Mouse (Mus musculus) CH12.LX (cell line): ENCODE data around the gene Pdha2. TPM values are rescaled to one million over a fixed set of nuclear protein-coding genes. Genes with fewer than 3 reads are reported as not detected.
A peak's percentile ranks its signal among the peaks of the same experiment; 100 is the strongest.

Experiments
- DNase-seq: peaks from one replicate; pipeline ENCODE4 v3.0.0-alpha.2; 2013; ENCODE audit errors: extremely low read depth
- H3K27ac ChIP-seq: 2 replicates; pipeline ENCODE4 v1.5.1; 2012; ENCODE audit warnings: low read depth, mild to moderate bottlenecking, control low read depth, moderate library complexity; ENCODE audit not compliant: insufficient read depth
- H3K27me3 ChIP-seq: replicated peaks from 2 replicates; pipeline ENCODE3; 2012; ENCODE audit warnings: inconsistent platforms
- H3K36me3 ChIP-seq, 2 experiments: replicated peaks in 1 of 2; 2 replicates each; pipeline versions ENCODE3 to v1.6.1; 2012; ENCODE audit warnings: inconsistent platforms in 1 of 2, low read length in 1 of 2, mild to moderate bottlenecking in 1 of 2, mixed read lengths in 1 of 2, moderate library complexity in 1 of 2; ENCODE audit not compliant: control insufficient read depth in 1 of 2, insufficient read depth in 1 of 2
- H3K4me1 ChIP-seq, 2 experiments: 2 replicates each; pipeline ENCODE4 v1.6.1; 2012; ENCODE audit warnings: inconsistent platforms in 1 of 2, moderate library complexity in 1 of 2; ENCODE audit not compliant: insufficient read depth in 2 of 2, control insufficient read depth in 1 of 2
- H3K4me2 ChIP-seq: 2 replicates; pipeline ENCODE4 v1.6.1; 2012; ENCODE audit warnings: low read depth, mild to moderate bottlenecking, control low read depth; ENCODE audit not compliant: poor library complexity, insufficient read depth, severe bottlenecking
- H3K4me3 ChIP-seq, 3 experiments: fragments of 150-350 bp in 1 of 3; sonication (generic) in 1 of 3; replicated peaks in 1 of 3; 2 replicates each; pipeline versions ENCODE3 to v1.5.1; 2011 to 2012; ENCODE audit warnings: low read depth in 2 of 3, low read length in 2 of 3, mild to moderate bottlenecking in 2 of 3, moderate library complexity in 2 of 3, control low read depth in 1 of 3, improper control_type of control experiment in 1 of 3, inconsistent platforms in 1 of 3, mixed read lengths in 1 of 3; ENCODE audit not compliant: poor library complexity in 1 of 3
- H3K79me2 ChIP-seq: replicated peaks from 2 replicates; pipeline ENCODE4 v1.6.1; 2012; ENCODE audit warnings: mild to moderate bottlenecking, moderate library complexity; ENCODE audit not compliant: control insufficient read depth, poor library complexity, insufficient read depth, severe bottlenecking; ENCODE audit errors: extremely low read depth
- H3K9ac ChIP-seq: 2 replicates; pipeline ENCODE4 v1.6.1; 2012; ENCODE audit warnings: low read depth, mild to moderate bottlenecking, control low read depth, moderate library complexity; ENCODE audit not compliant: insufficient read depth
- H3K9me3 ChIP-seq: replicated peaks from 2 replicates; pipeline ENCODE3; 2012; ENCODE audit warnings: low read length, inconsistent platforms, mixed read lengths
- BHLHE40 ChIP-seq: IDR thresholded peaks from 2 replicates; pipeline ENCODE4 v1.6.1; 2011; ENCODE audit warnings: mild to moderate bottlenecking, low read depth, low read length, improper control_type of control experiment
- CHD2 ChIP-seq: IDR thresholded peaks from 2 replicates; pipeline ENCODE4 v1.6.1; 2011; ENCODE audit warnings: low read length, improper control_type of control experiment
- CTCF ChIP-seq, 2 experiments: IDR thresholded peaks in 1 of 2; conservative IDR thresholded peaks in 1 of 2; 2 replicates each; pipeline ENCODE4 v1.5.1; 2011 to 2012; ENCODE audit warnings: low read depth in 2 of 2, low read length in 2 of 2, improper control_type of control experiment in 1 of 2, inconsistent platforms in 1 of 2, mild to moderate bottlenecking in 1 of 2, moderate library complexity in 1 of 2
- E2F4 ChIP-seq: IDR thresholded peaks from 2 replicates; pipeline ENCODE4 v1.6.1; 2011; ENCODE audit warnings: low read depth, low read length, improper control_type of control experiment; ENCODE audit not compliant: insufficient replicate concordance
- ELF1 ChIP-seq: IDR thresholded peaks from 2 replicates; pipeline ENCODE4 v1.6.1; 2014; ENCODE audit warnings: low read depth, mild to moderate bottlenecking, inconsistent platforms, low read length, improper control_type of control experiment
- EP300 ChIP-seq: IDR thresholded peaks from 2 replicates; pipeline ENCODE4 v1.6.1; 2011; ENCODE audit warnings: low read length, improper control_type of control experiment
- ETS1 ChIP-seq: conservative IDR thresholded peaks from 2 replicates; pipeline ENCODE4 v1.6.1; 2012; ENCODE audit warnings: low read depth, mild to moderate bottlenecking, inconsistent platforms, low read length, improper control_type of control experiment, moderate library complexity
- GABPA ChIP-seq: IDR thresholded peaks from 2 replicates; pipeline ENCODE4 v1.6.1; 2012; ENCODE audit warnings: low read depth, low read length, improper control_type of control experiment, inconsistent platforms; ENCODE audit not compliant: insufficient replicate concordance
- HCFC1 ChIP-seq: IDR thresholded peaks from 2 replicates; pipeline ENCODE4 v1.6.1; 2012; ENCODE audit warnings: low read depth, mild to moderate bottlenecking, inconsistent platforms, low read length, improper control_type of control experiment
- IRF4 ChIP-seq: IDR thresholded peaks from 2 replicates; pipeline ENCODE4 v1.6.1; 2014; ENCODE audit warnings: low read depth, mild to moderate bottlenecking, inconsistent platforms, low read length, improper control_type of control experiment
- JUN ChIP-seq: IDR thresholded peaks from 2 replicates; pipeline ENCODE4 v1.6.1; 2011; ENCODE audit warnings: low read depth, mild to moderate bottlenecking, low read length, improper control_type of control experiment, moderate library complexity; ENCODE audit not compliant: insufficient read depth
- JUND ChIP-seq: conservative IDR thresholded peaks from 2 replicates; pipeline ENCODE4 v1.6.1; 2011; ENCODE audit warnings: low read depth, low read length, improper control_type of control experiment
- KAT2A ChIP-seq: IDR thresholded peaks from 2 replicates; pipeline ENCODE4 v1.6.1; 2012; ENCODE audit warnings: low read length, improper control_type of control experiment, inconsistent platforms; ENCODE audit not compliant: insufficient replicate concordance
- MAFK ChIP-seq: IDR thresholded peaks from 2 replicates; pipeline ENCODE4 v1.6.1; 2011; ENCODE audit warnings: low read length, improper control_type of control experiment; ENCODE audit not compliant: insufficient replicate concordance
- MAX ChIP-seq: IDR thresholded peaks from 2 replicates; pipeline ENCODE4 v1.6.1; 2011; ENCODE audit warnings: low read length, improper control_type of control experiment
- MAZ ChIP-seq: IDR thresholded peaks from 2 replicates; pipeline ENCODE4 v1.6.1; 2012; ENCODE audit warnings: low read depth, mild to moderate bottlenecking, inconsistent platforms, low read length, improper control_type of control experiment, moderate library complexity
- MEF2A ChIP-seq: IDR thresholded peaks from 2 replicates; pipeline ENCODE4 v1.6.1; 2014; ENCODE audit warnings: low read depth, mild to moderate bottlenecking, inconsistent platforms, low read length, improper control_type of control experiment, borderline replicate concordance
- MYC ChIP-seq: IDR thresholded peaks from 2 replicates; pipeline ENCODE4 v1.6.1; 2011; ENCODE audit warnings: low read depth, mild to moderate bottlenecking, improper control_type of control experiment, low read length
- NELFE ChIP-seq: IDR thresholded peaks from 2 replicates; pipeline ENCODE4 v1.6.1; 2011; ENCODE audit warnings: low read depth, low read length, improper control_type of control experiment
- POLR2A ChIP-seq: IDR thresholded peaks from 2 replicates; pipeline ENCODE4 v1.6.1; 2011; ENCODE audit warnings: low read depth, mild to moderate bottlenecking, improper control_type of control experiment, low read length
- POLR2AphosphoS2 ChIP-seq: IDR thresholded peaks from 2 replicates; pipeline ENCODE4 v1.6.1; 2011; ENCODE audit warnings: low read depth, low read length, improper control_type of control experiment
- RAD21 ChIP-seq: IDR thresholded peaks from 2 replicates; pipeline ENCODE4 v1.6.1; 2011; ENCODE audit warnings: low read depth, mild to moderate bottlenecking, low read length, improper control_type of control experiment, moderate library complexity
- SMC3 ChIP-seq: IDR thresholded peaks from 2 replicates; pipeline ENCODE4 v1.6.1; 2011; ENCODE audit warnings: low read depth, low read length, improper control_type of control experiment
- TBP ChIP-seq: conservative IDR thresholded peaks from 2 replicates; pipeline ENCODE4 v1.6.1; 2011; ENCODE audit warnings: low read depth, low read length, improper control_type of control experiment
- TCF12 ChIP-seq: IDR thresholded peaks from 2 replicates; pipeline ENCODE4 v1.6.1; 2014; ENCODE audit warnings: low read depth, mild to moderate bottlenecking, inconsistent platforms, low read length, improper control_type of control experiment
- USF1 ChIP-seq: IDR thresholded peaks from 2 replicates; pipeline ENCODE4 v1.6.1; 2014; ENCODE audit warnings: low read depth, mild to moderate bottlenecking, inconsistent platforms, low read length, improper control_type of control experiment
- USF2 ChIP-seq: conservative IDR thresholded peaks from 2 replicates; pipeline ENCODE4 v1.6.1; 2011; ENCODE audit warnings: low read depth, low read length, improper control_type of control experiment
- ZKSCAN1 ChIP-seq: IDR thresholded peaks from 2 replicates; pipeline ENCODE4 v1.6.1; 2012; ENCODE audit warnings: low read depth, inconsistent platforms, low read length, improper control_type of control experiment, borderline replicate concordance
- ZMIZ1 ChIP-seq: IDR thresholded peaks from 2 replicates; pipeline ENCODE4 v1.6.1; 2012; ENCODE audit warnings: low read depth, mild to moderate bottlenecking, inconsistent platforms, low read length, improper control_type of control experiment
- dilution Hi-C: fragments of 300-500 bp; cut with MboI; formaldehyde crosslinking; loops from 2 replicates; pipeline ENCODE4 v1.14.3; 2020; ENCODE audit warnings: low sequenced_read_pairs; ENCODE audit not compliant: extremely low pct_unique_long_range_greater_than_20kb, extremely low pct_ligation_motif_present
- in situ Hi-C: fragments of 300-500 bp; cut with MboI; formaldehyde crosslinking; loops from 3 replicates; pipeline ENCODE4 v1.14.3; 2019; ENCODE audit warnings: low sequenced_read_pairs, low pct_ligation_motif_present, low pct_unique_long_range_greater_than_20kb, mixed read lengths
- polyA plus RNA-seq: library from polyadenylated mRNA; unstranded; fragments of >175 nt; gene quantifications from 2 replicates; pipeline ENCODE4 v1.2.1, GENCODE M21; 2012; ENCODE audit warnings: low read depth; ENCODE audit not compliant: insufficient read length
- total RNA-seq, 2 experiments: library from RNA; depleted of rRNA; stranded (reverse); fragments of 300-350 nt in 1 of 2; fragments of >200 nt in 1 of 2; gene quantifications; 2 replicates each; pipeline ENCODE4 v1.2.3; 2012 to 2014

Pdha2 gene
- total and polyA plus RNA-seq, 3 experiments: 0.04 TPM; not detected in 2

GRCm38 (mm10) chr3:141197308-141197861 lies 14.8 kb downstream of the Pdha2 start:
- no peak for TF ChIP-seq USF1
- TF ChIP-seq USF2: no peak
- TF ChIP-seq MYC: no peak
- no peak for TF ChIP-seq KAT2A
- no peak for TF ChIP-seq MAFK
- no peak for TF ChIP-seq POLR2AphosphoS2
- no peak for TF ChIP-seq ELF1
- no peak for TF ChIP-seq ZMIZ1
- Histone ChIP-seq H3K4me1 (peaks cover 2 to 17% of the 10 kb centered on the region in 2 experiments; a peak in 3 of 4 replicates), H3K36me3 (no peaks in the 10 kb centered on the region), H3K9ac (no peak overlapping the region), H3K4me2 (no peak overlapping the region), H3K27ac (no peak overlapping the region), H3K4me3 (no peak overlapping the region), H3K79me2 (no peaks in the 10 kb centered on the region), H3K9me3 (no peaks in the 10 kb centered on the region), H3K27me3 (no peaks in the 10 kb centered on the region)
- DNase-seq: no peak
- dilution Hi-C loops: no loop called here
- in situ Hi-C loops: no loop called here

- H3K79me2 ChIP-seq: no peaks in the 10 kb centered on the region; the same call in 1 of the 2 replicates
- dilution Hi-C loops: no loop called here
- no peaks in the 10 kb centered on the region for H3K9me3 ChIP-seq
- peak overlapping the region; percentile 53 for H3K27ac ChIP-seq
- no peak for TF ChIP-seq HCFC1
- TF ChIP-seq KAT2A: no peak
- TF ChIP-seq POLR2AphosphoS2: no peak
- no peak; the same call in 1 of the 2 replicates for TF ChIP-seq SMC3
- TF ChIP-seq MYC: peak; percentile 79; the same call in 1 of the 2 replicates
- no peak for TF ChIP-seq ZMIZ1
- 0 out of 2 replicates have a peak, but pooled peaks have one; percentile 33 for TF ChIP-seq ELF1
- TF ChIP-seq MAFK: 0 out of 2 replicates have a peak, but pooled peaks have one; percentile 32
- TF ChIP-seq MEF2A: peak; percentile 96
- TF ChIP-seq JUND: peak; percentile 71; the same call in 1 of the 2 replicates
- peak; percentile 77 for TF ChIP-seq BHLHE40
- no peak; the same call in none of the 2 replicates for TF ChIP-seq RAD21
- TF ChIP-seq JUN: peak; percentile 57
- TF ChIP-seq MAX: no peak
- TF ChIP-seq POLR2A: no peak
- peak; percentile 96 for TF ChIP-seq ETS1
- TF ChIP-seq CTCF (conservative IDR thresholded peaks at IDR 0.05 in 1 of 2, IDR thresholded peaks at IDR 0.05 in 1 of 2; ENCODE audit: low read depth in 2 of 2, low read length in 2 of 2): no peak
- no peak for TF ChIP-seq USF1
- TF ChIP-seq CHD2: peak; percentile 90
- peak; percentile 99 for TF ChIP-seq IRF4
- 0 out of 2 replicates have a peak, but pooled peaks have one; percentile 68 for TF ChIP-seq E2F4
- peak; percentile 12; the same call in 1 of the 2 replicates for TF ChIP-seq GABPA
- peak; percentile 67 for TF ChIP-seq TCF12
- peak; percentile 67; the same call in 1 of the 2 replicates for TF ChIP-seq MAZ
- peak; percentile 96 for TF ChIP-seq EP300
- no peak for TF ChIP-seq ZKSCAN1
- no peak for TF ChIP-seq NELFE
- TF ChIP-seq TBP: peak; percentile 86
- peaks cover 10 to 44% of the 10 kb centered on the region in 2 experiments for H3K4me1 ChIP-seq
- no peaks in the 10 kb centered on the region for H3K36me3 ChIP-seq
- no peak overlapping the region for H3K9ac ChIP-seq
- in situ Hi-C loops: no loop called here
- H3K4me3 ChIP-seq: no peak overlapping the region
- no peaks in the 10 kb centered on the region for H3K27me3 ChIP-seq
- peak; percentile 94 for DNase-seq
- H3K4me2 ChIP-seq: peak overlapping the region; percentile 17
Measured at GRCm38 (mm10) chr3:141191653-141192052, 20.5 kb downstream of the Pdha2 start.
